Mouse (Mus musculus) forebrain, embryonic 15.5 days (tissue): ENCODE measurements around the gene Prune2. TPM values are rescaled to one million over a fixed set of nuclear protein-coding genes. Genes with fewer than 3 reads are reported as not detected.

Experiments
- ATAC-seq: fragments of 200-750 bp; cut with Nextera tagmentation; replicated peaks from 2 replicates; pipeline ENCODE4 v1.8.0; 2017; ENCODE audit warnings: mild to moderate bottlenecking, moderate TSS enrichment, moderate library complexity
- H3K27ac ChIP-seq: fragments of 300-500 bp; sonication (generic); replicated peaks from 2 replicates; pipeline ENCODE4 v1.5.1; 2015; ENCODE audit warnings: mild to moderate bottlenecking, inconsistent platforms
- H3K27me3 ChIP-seq: fragments of 300-500 bp; sonication (generic); 2 replicates; pipeline ENCODE4 v1.6.1; 2015; ENCODE audit warnings: inconsistent platforms
- H3K36me3 ChIP-seq: fragments of 300-500 bp; sonication (generic); 2 replicates; pipeline ENCODE4 v1.6.1; 2015; ENCODE audit warnings: mild to moderate bottlenecking, inconsistent platforms
- H3K4me1 ChIP-seq: fragments of 300-500 bp; sonication (generic); 2 replicates; pipeline ENCODE4 v1.6.1; 2015; ENCODE audit warnings: inconsistent platforms
- H3K4me2 ChIP-seq: fragments of 300-500 bp; sonication (generic); replicated peaks from 2 replicates; pipeline ENCODE4 v1.6.1; 2015; ENCODE audit warnings: mild to moderate bottlenecking, inconsistent platforms
- H3K4me3 ChIP-seq: fragments of 300-500 bp; sonication (generic); 2 replicates; pipeline ENCODE4 v1.5.1; 2015; ENCODE audit warnings: mild to moderate bottlenecking, inconsistent platforms
- H3K9ac ChIP-seq: fragments of 300-500 bp; sonication (generic); replicated peaks from 2 replicates; pipeline ENCODE4 v1.6.1; 2015; ENCODE audit warnings: mild to moderate bottlenecking, inconsistent platforms
- H3K9me3 ChIP-seq: fragments of 300-500 bp; sonication (generic); 2 replicates; pipeline ENCODE4 v1.6.1; 2016; ENCODE audit warnings: inconsistent platforms
- WGBS: fragments of 180-500 bp; shearing (Covaris S2); methylation state at CpG from one replicate; pipeline ENCODE4 v1.1.7; 2015; ENCODE audit warnings: mixed read lengths; 5-methylcytosine and 5-hydroxymethylcytosine counted together
- polyA plus RNA-seq: library from polyadenylated mRNA; unstranded; fragments of >200 nt; fragmentation: Nextera tagmentation; extraction: Ambion mirVana; gene quantifications from 2 replicates; pipeline ENCODE4 v1.2.1, GENCODE M21; 2015

Prune2 gene
- polyA plus RNA-seq: 2.6 and 3.2 TPM in 2 replicates

GRCm38 (mm10) chr19:16955613-16956271, at the start of gene Prune2:
TSS of gene Prune2 (plus strand) at chr19:16956118.
- no peaks in the 10 kb centered on the region for H3K36me3 ChIP-seq
- H3K9ac ChIP-seq: peak within 1 kb of the TSS; percentile 42
- H3K4me3 ChIP-seq: peak within 1 kb of the TSS; percentile 46
- peaks cover 9% of the 10 kb centered on the region for H3K27me3 ChIP-seq
- H3K4me1 ChIP-seq: peaks cover 15% of the 10 kb centered on the region
- 1% methylated on average over 36 of the region's 36 CpGs for WGBS
- no peak within 1 kb of the TSS for H3K27ac ChIP-seq
- peak; percentile 95 for ATAC-seq
- peak within 1 kb of the TSS; percentile 89 for H3K4me2 ChIP-seq
- H3K9me3 ChIP-seq: no peaks in the 10 kb centered on the region

- Histone ChIP-seq H3K9me3 (no peaks in the 10 kb centered on the region), H3K27ac (no peak overlapping the region)
These were observed 44.4 kb upstream of the Prune2 start for GRCm38 (mm10) chr19:16911507-16911906.

GRCm38 (mm10) chr19:16924516-16924915, 31.4 kb upstream of the Prune2 start:
- 72% methylated on average over 4 of the region's 4 CpGs for WGBS
- Histone ChIP-seq H3K4me1 (no peaks in the 10 kb centered on the region), H3K9me3 (no peaks in the 10 kb centered on the region), H3K27ac (no peak overlapping the region), H3K4me3 (no peak overlapping the region), H3K27me3 (no peaks in the 10 kb centered on the region), H3K36me3 (no peaks in the 10 kb centered on the region), H3K4me2 (no peak overlapping the region), H3K9ac (no peak overlapping the region)
- no peak for ATAC-seq

More at GRCm38 (mm10) chr19:16911507-16911906, 44.4 kb upstream of the Prune2 start:
- no peaks in the 10 kb centered on the region for H3K36me3 ChIP-seq
- H3K9ac ChIP-seq: no peak overlapping the region
- no peak overlapping the region for H3K4me3 ChIP-seq
- 33% methylated on average over 5 of the region's 5 CpGs for WGBS
- no peaks in the 10 kb centered on the region for H3K4me1 ChIP-seq
- no peak overlapping the region for H3K4me2 ChIP-seq
- ATAC-seq: peak; percentile 74
- no peaks in the 10 kb centered on the region for H3K27me3 ChIP-seq

- Histone ChIP-seq H3K36me3 (no peaks in the 10 kb centered on the region), H3K4me2 (no peak overlapping the region), H3K27ac (no peak overlapping the region), H3K4me3 (no peak overlapping the region), H3K4me1 (no peaks in the 10 kb centered on the region), H3K27me3 (no peaks in the 10 kb centered on the region), H3K9ac (no peak overlapping the region), H3K9me3 (no peaks in the 10 kb centered on the region)
- WGBS: 90% methylated on average over 8 of the region's 8 CpGs
- ATAC-seq: no peak
These were observed 21.3 kb upstream of the Prune2 start for GRCm38 (mm10) chr19:16934664-16935063.

- no peak overlapping the region for H3K4me2 ChIP-seq
- H3K4me3 ChIP-seq: no peak overlapping the region
- H3K9ac ChIP-seq: no peak overlapping the region
- H3K27me3 ChIP-seq: no peaks in the 10 kb centered on the region
- H3K9me3 ChIP-seq: no peaks in the 10 kb centered on the region
- 92% methylated on average over 2 of the region's 2 CpGs for WGBS
- no peak for ATAC-seq
- no peaks in the 10 kb centered on the region for H3K36me3 ChIP-seq
- H3K27ac ChIP-seq: no peak overlapping the region
- no peaks in the 10 kb centered on the region for H3K4me1 ChIP-seq
These were observed 7.1 kb upstream of the Prune2 start for GRCm38 (mm10) chr19:16948794-16949313.

GRCm38 (mm10) chr19:16949341-16949740, 6.6 kb upstream of the Prune2 start:
- WGBS: 86% methylated on average over 2 of the region's 2 CpGs
- Histone ChIP-seq H3K36me3 (no peaks in the 10 kb centered on the region), H3K9ac (no peak overlapping the region), H3K4me1 (no peaks in the 10 kb centered on the region), H3K4me3 (no peak overlapping the region), H3K27me3 (no peaks in the 10 kb centered on the region), H3K4me2 (no peak overlapping the region), H3K27ac (no peak overlapping the region), H3K9me3 (no peaks in the 10 kb centered on the region)
- no peak for ATAC-seq

- H3K9ac ChIP-seq: no peak overlapping the region
- no peak overlapping the region for H3K27ac ChIP-seq
- H3K4me2 ChIP-seq: no peak overlapping the region
- no peaks in the 10 kb centered on the region; the same call in 1 of the 2 replicates for H3K4me1 ChIP-seq
- no peaks in the 10 kb centered on the region for H3K9me3 ChIP-seq
- WGBS: 71% methylated on average over 9 of the region's 9 CpGs
- ATAC-seq: no peak
- no peaks in the 10 kb centered on the region for H3K36me3 ChIP-seq
- H3K27me3 ChIP-seq: no peaks in the 10 kb centered on the region
- no peak overlapping the region for H3K4me3 ChIP-seq
These were observed 5.9 kb upstream of the Prune2 start for GRCm38 (mm10) chr19:16950051-16950450.

GRCm38 (mm10) chr19:16950664-16951363, 5.1 kb upstream of the Prune2 start:
- Histone ChIP-seq H3K27ac (no peak overlapping the region), H3K9me3 (no peaks in the 10 kb centered on the region), H3K4me2 (no peak overlapping the region), H3K4me1 (peaks cover 7% of the 10 kb centered on the region), H3K9ac (no peak overlapping the region), H3K4me3 (no peak overlapping the region), H3K36me3 (no peaks in the 10 kb centered on the region), H3K27me3 (no peaks in the 10 kb centered on the region)
- 85% methylated on average over 8 of the region's 8 CpGs for WGBS
- ATAC-seq: no peak

GRCm38 (mm10) chr19:16954736-16955135, 1.2 kb upstream of the Prune2 start:
- H3K9me3 ChIP-seq: no peaks in the 10 kb centered on the region
- H3K36me3 ChIP-seq: no peaks in the 10 kb centered on the region
- H3K27me3 ChIP-seq: peaks cover 9% of the 10 kb centered on the region
- H3K4me1 ChIP-seq: peaks cover 15% of the 10 kb centered on the region
- H3K4me3 ChIP-seq: no peak overlapping the region
- WGBS: 80% methylated on average over 6 of the region's 6 CpGs
- H3K9ac ChIP-seq: no peak overlapping the region
- no peak overlapping the region for H3K4me2 ChIP-seq
- H3K27ac ChIP-seq: no peak overlapping the region
- no peak for ATAC-seq

GRCm38 (mm10) chr19:16955231-16955612, 696 bp upstream of the Prune2 start:
- Histone ChIP-seq H3K9ac (no peak overlapping the region), H3K27ac (no peak overlapping the region)

GRCm38 (mm10) chr19:16956319-16956718, 401 bp downstream of the Prune2 start:
- H3K9me3 ChIP-seq: no peaks in the 10 kb centered on the region
- peak; percentile 38 for ATAC-seq
- WGBS: under 1% methylated on average over 7 of the region's 7 CpGs
- peak overlapping the region; percentile 89 for H3K4me2 ChIP-seq
- H3K4me3 ChIP-seq: peak overlapping the region; percentile 46
- peaks cover 15% of the 10 kb centered on the region for H3K4me1 ChIP-seq
- H3K27ac ChIP-seq: no peak overlapping the region
- peak overlapping the region; percentile 42 for H3K9ac ChIP-seq
- peaks cover 9% of the 10 kb centered on the region for H3K27me3 ChIP-seq
- no peaks in the 10 kb centered on the region for H3K36me3 ChIP-seq

More at GRCm38 (mm10) chr19:16955231-16955612, 696 bp upstream of the Prune2 start:
- peaks cover 15% of the 10 kb centered on the region for H3K4me1 ChIP-seq
- peaks cover 9% of the 10 kb centered on the region for H3K27me3 ChIP-seq
- peak overlapping the region; percentile 46 for H3K4me3 ChIP-seq
- peak; percentile 20; the same call in 1 of the 2 replicates for ATAC-seq
- H3K9me3 ChIP-seq: no peaks in the 10 kb centered on the region
- peak overlapping the region; percentile 89 for H3K4me2 ChIP-seq
- no peaks in the 10 kb centered on the region for H3K36me3 ChIP-seq
- 58% methylated on average over 9 of the region's 9 CpGs for WGBS

- ATAC-seq: no peak
- Histone ChIP-seq H3K4me2 (no peak overlapping the region), H3K36me3 (no peaks in the 10 kb centered on the region), H3K9me3 (no peaks in the 10 kb centered on the region), H3K27me3 (peaks cover 9% of the 10 kb centered on the region), H3K27ac (no peak overlapping the region), H3K4me1 (peaks cover 15% of the 10 kb centered on the region), H3K9ac (no peak overlapping the region), H3K4me3 (no peak overlapping the region)
- WGBS: 91% methylated on average over 4 of the region's 4 CpGs
These were observed 3.1 kb downstream of the Prune2 start for GRCm38 (mm10) chr19:16959051-16959450.
